Mouse (Mus musculus) heart, embryonic 10.5 days (tissue): ENCODE measurements at regions not wholly inside any gene's neighbourhood (a gene's known extent, or its start where the extent isn't known, plus 50 kb on each side); places are given as distances from the start of the nearest gene placed in this dataset.

Source experiments
- DNase-seq: peaks from one replicate; pipeline ENCODE4 v3.0.0-alpha.2; 2017; ENCODE audit warnings: low spot score
- H3K27ac ChIP-seq: fragments of 300-500 bp; sonication (generic); 2 replicates; pipeline ENCODE4 v1.5.1; 2016; ENCODE audit warnings: mild to moderate bottlenecking
- H3K27me3 ChIP-seq: fragments of 300-500 bp; sonication (generic); 2 replicates; pipeline ENCODE4 v1.6.1; 2016; ENCODE audit warnings: mild to moderate bottlenecking; ENCODE audit not compliant: poor library complexity, insufficient read depth, severe bottlenecking
- H3K36me3 ChIP-seq: fragments of 300-500 bp; sonication (generic); 2 replicates; pipeline ENCODE4 v1.6.1; 2016; ENCODE audit warnings: mild to moderate bottlenecking, moderate library complexity
- H3K4me1 ChIP-seq: fragments of 300-500 bp; sonication (generic); 2 replicates; pipeline ENCODE4 v1.6.1; 2016; ENCODE audit warnings: mild to moderate bottlenecking
- H3K4me3 ChIP-seq: fragments of 300-500 bp; sonication (generic); 2 replicates; pipeline ENCODE4 v1.5.1; 2016; ENCODE audit warnings: mild to moderate bottlenecking, moderate library complexity
- H3K9me3 ChIP-seq: fragments of 300-500 bp; sonication (generic); 2 replicates; pipeline ENCODE4 v1.6.1; 2016; ENCODE audit warnings: mild to moderate bottlenecking, moderate library complexity
- WGBS: fragments of 180-500 bp; shearing (Covaris S2); methylation state at CpG from one replicate; pipeline ENCODE4 v1.1.7; 2016; 5-methylcytosine and 5-hydroxymethylcytosine counted together

DNA sequence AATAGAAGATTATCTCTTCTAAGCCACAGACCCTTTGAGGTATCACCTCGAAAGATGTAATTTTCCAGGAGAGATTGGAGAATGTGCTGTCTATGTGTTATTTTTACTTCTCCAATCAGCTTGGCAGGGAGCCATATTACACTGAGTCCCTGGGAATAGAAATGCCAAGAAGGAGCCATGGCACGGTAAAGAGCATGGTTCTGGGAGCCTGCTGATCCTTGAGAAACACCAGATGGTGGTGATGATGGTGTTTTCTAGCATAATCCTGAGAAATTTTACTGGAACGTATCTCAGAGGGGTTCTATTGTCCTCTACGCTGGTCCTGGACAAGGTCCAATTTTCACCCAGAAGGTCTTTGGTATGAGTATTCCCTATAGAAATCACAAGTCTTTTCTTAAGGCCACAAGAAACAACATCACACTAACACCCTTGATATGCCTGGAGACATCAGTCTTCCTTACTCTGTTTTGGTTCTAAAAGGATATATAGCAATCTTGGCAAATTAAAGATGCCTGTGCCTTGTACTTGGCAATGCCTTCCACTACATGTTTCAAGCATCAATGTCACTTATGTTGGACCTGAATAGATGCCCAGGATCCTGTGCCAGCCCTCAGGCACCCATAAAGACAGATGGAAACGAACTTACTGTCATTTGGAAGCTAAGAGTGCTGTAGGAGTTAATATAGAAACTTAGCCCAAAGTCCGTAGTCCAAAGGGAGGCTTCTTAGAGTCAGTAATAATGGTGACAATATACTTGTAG, 1449.8 kb upstream of the Lrrc6 start:
- H3K36me3 ChIP-seq = no peaks in the 10 kb centered on the region
- 70% methylated on average over 6 of the region's 6 CpGs for WGBS
- DNase-seq = no peak
- H3K9me3 ChIP-seq = no peaks in the 10 kb centered on the region
- no peak overlapping the region for H3K27ac ChIP-seq
- H3K4me3 ChIP-seq = no peak overlapping the region
- no peaks in the 10 kb centered on the region for H3K4me1 ChIP-seq
- no peaks in the 10 kb centered on the region for H3K27me3 ChIP-seq

- H3K36me3 ChIP-seq = no peaks in the 10 kb centered on the region
- H3K27ac ChIP-seq = no peak overlapping the region
- no peaks in the 10 kb centered on the region for H3K4me1 ChIP-seq
- no peak for DNase-seq
- 87% methylated on average over 3 of the region's 3 CpGs for WGBS
- H3K4me3 ChIP-seq = no peak overlapping the region
- no peaks in the 10 kb centered on the region for H3K27me3 ChIP-seq
- H3K9me3 ChIP-seq = no peaks in the 10 kb centered on the region
Observed at GRCm38 (mm10) chr15:67944330-67945082, 1443.8 kb upstream of the Lrrc6 start.

GRCm38 (mm10) chr15:67943046-67943445, 1442.3 kb upstream of the Lrrc6 start:
- H3K4me3 ChIP-seq = no peak overlapping the region
- H3K27me3 ChIP-seq = no peaks in the 10 kb centered on the region
- H3K9me3 ChIP-seq = no peaks in the 10 kb centered on the region
- no peaks in the 10 kb centered on the region for H3K36me3 ChIP-seq
- no peak overlapping the region for H3K27ac ChIP-seq
- H3K4me1 ChIP-seq = no peaks in the 10 kb centered on the region
- no peak for DNase-seq

- no peak overlapping the region for H3K4me3 ChIP-seq
- H3K27ac ChIP-seq = no peak overlapping the region
- no peaks in the 10 kb centered on the region for H3K36me3 ChIP-seq
- H3K9me3 ChIP-seq = no peaks in the 10 kb centered on the region
- DNase-seq = no peak
- no peaks in the 10 kb centered on the region for H3K27me3 ChIP-seq
- H3K4me1 ChIP-seq = no peaks in the 10 kb centered on the region
- WGBS = 87% methylated on average over 1 of the region's 1 CpGs
Observed at GRCm38 (mm10) chr15:67940510-67940909, 1439.8 kb upstream of the Lrrc6 start.

- no peaks in the 10 kb centered on the region for H3K27me3 ChIP-seq
- DNase-seq = no peak
- no peaks in the 10 kb centered on the region for H3K36me3 ChIP-seq
- no peaks in the 10 kb centered on the region for H3K4me1 ChIP-seq
- H3K27ac ChIP-seq = no peak overlapping the region
- 72% methylated on average over 2 of the region's 2 CpGs for WGBS
- H3K9me3 ChIP-seq = no peaks in the 10 kb centered on the region
- no peak overlapping the region for H3K4me3 ChIP-seq
Observed at GRCm38 (mm10) chr15:67924885-67925284, 1424.2 kb upstream of the Lrrc6 start.

- DNase-seq = no peak
- Histone ChIP-seq H3K36me3 (no peaks in the 10 kb centered on the region), H3K4me3 (no peak overlapping the region), H3K27ac (no peak overlapping the region), H3K9me3 (no peaks in the 10 kb centered on the region), H3K4me1 (no peaks in the 10 kb centered on the region), H3K27me3 (no peaks in the 10 kb centered on the region)
- WGBS = 73% methylated on average over 2 of the region's 2 CpGs
Observed at GRCm38 (mm10) chr15:67907034-67907433, 1406.3 kb upstream of the Lrrc6 start.

DNA sequence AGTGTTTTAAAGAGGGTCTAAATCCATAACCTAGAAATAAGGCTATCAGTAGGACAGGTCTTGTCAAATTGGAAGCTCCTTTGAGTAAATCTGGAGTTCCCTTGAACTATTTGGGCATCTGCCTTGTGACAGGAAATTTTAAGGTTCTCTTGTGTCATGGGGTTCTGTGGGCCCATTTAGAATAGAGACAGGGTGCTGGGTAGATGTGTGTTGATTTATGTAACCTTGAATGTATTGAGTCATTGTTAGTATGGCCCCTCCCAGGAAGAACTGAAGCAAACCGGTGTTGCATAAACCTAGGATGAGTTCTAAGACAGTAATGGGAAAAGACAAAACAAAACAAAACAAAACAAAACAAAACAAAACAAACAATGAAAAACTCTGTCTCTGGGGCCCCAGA, 1404.6 kb upstream of the Lrrc6 start:
- Histone ChIP-seq H3K27ac (no peak overlapping the region), H3K27me3 (no peaks in the 10 kb centered on the region), H3K36me3 (no peaks in the 10 kb centered on the region), H3K4me1 (no peaks in the 10 kb centered on the region), H3K4me3 (no peak overlapping the region), H3K9me3 (no peaks in the 10 kb centered on the region)
- DNase-seq = no peak
- 86% methylated on average over 1 of the region's 1 CpGs for WGBS

- no peak overlapping the region for H3K4me3 ChIP-seq
- no peak overlapping the region for H3K27ac ChIP-seq
- no peaks in the 10 kb centered on the region for H3K4me1 ChIP-seq
- DNase-seq = no peak
- H3K27me3 ChIP-seq = no peaks in the 10 kb centered on the region
- H3K9me3 ChIP-seq = no peaks in the 10 kb centered on the region
- H3K36me3 ChIP-seq = no peaks in the 10 kb centered on the region
Observed at GRCm38 (mm10) chr15:67904646-67905045, 1403.9 kb upstream of the Lrrc6 start.

DNA sequence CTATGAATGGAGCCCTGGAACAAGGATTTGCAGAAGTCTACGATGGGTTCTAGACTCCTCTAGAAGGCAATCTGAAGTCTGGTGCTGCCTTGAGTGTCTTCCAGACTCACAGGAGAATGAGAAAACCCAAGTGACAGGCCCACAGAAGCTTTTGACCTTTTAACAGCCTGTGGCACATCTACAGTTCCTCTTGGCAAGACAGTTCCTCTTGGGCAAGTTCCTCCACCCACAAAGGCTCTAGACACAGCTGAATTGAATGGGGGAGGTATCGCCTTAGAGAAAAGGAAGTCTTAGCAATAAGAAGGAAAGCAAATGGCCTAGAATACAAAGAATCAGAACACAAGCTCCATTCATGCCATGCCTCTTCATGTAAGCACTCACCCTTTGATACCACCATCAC, 1402.3 kb upstream of the Lrrc6 start:
- no peaks in the 10 kb centered on the region for H3K36me3 ChIP-seq
- no peak for DNase-seq
- H3K4me3 ChIP-seq = no peak overlapping the region
- no peak overlapping the region for H3K27ac ChIP-seq
- no peaks in the 10 kb centered on the region for H3K27me3 ChIP-seq
- 86% methylated on average over 2 of the region's 2 CpGs for WGBS
- H3K4me1 ChIP-seq = no peaks in the 10 kb centered on the region
- no peaks in the 10 kb centered on the region for H3K9me3 ChIP-seq

DNA sequence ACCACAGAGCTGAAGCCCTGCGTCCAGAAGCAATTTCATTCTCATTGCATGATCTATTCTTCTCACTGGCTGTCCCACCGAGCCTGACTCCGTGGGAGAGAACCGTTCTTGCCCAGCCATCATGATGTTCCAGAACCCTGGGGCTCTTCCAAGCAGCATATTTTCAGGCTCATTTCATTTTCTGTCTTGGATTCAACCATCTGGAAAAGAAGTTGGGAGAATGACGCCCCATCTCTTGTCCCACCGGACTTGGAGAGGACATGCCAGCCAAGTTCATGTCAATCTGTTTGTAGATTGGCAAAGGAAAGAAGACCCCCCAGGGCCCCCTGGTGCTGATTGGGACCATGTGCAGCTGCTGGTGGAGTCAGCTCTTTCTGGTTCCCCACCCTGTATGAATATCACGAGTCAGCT, 1400.5 kb upstream of the Lrrc6 start:
- DNase-seq = no peak
- no peak overlapping the region for H3K4me3 ChIP-seq
- WGBS = 89% methylated on average over 7 of the region's 7 CpGs

DNA sequence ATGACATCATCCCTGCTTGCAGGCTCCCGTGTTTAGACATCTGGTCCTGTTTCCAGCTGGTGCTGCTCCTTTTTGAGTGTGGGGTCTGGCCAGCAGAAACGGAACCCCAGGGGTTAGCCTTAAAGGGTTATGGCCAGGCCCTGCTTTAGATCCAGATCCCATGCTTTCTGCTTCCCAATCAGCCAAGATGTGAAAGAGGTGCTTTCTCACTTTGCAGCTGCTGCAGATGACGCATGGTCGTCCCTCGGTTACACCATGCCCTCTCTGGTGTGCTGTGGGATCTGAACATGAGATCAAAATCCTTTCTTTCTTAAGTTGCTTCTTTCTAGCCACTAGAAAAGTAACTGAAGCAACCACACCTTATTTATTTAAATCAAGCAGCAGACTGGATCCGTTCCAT, 1399.1 kb upstream of the Lrrc6 start:
- Histone ChIP-seq H3K36me3 (no peaks in the 10 kb centered on the region), H3K4me3 (no peak overlapping the region), H3K4me1 (no peaks in the 10 kb centered on the region), H3K27me3 (no peaks in the 10 kb centered on the region), H3K9me3 (no peaks in the 10 kb centered on the region), H3K27ac (no peak overlapping the region)
- DNase-seq = no peak
- 78% methylated on average over 6 of the region's 6 CpGs for WGBS

More for the DNA sequence above, 1400.5 kb upstream of the Lrrc6 start:
- no peaks in the 10 kb centered on the region for H3K27me3 ChIP-seq
- no peak overlapping the region for H3K27ac ChIP-seq
- no peaks in the 10 kb centered on the region for H3K9me3 ChIP-seq
- H3K4me1 ChIP-seq = no peaks in the 10 kb centered on the region
- no peaks in the 10 kb centered on the region for H3K36me3 ChIP-seq

GRCm38 (mm10) chr15:67898959-67899403, 1398.3 kb upstream of the Lrrc6 start:
- Histone ChIP-seq H3K9me3 (no peaks in the 10 kb centered on the region), H3K4me1 (no peaks in the 10 kb centered on the region), H3K36me3 (no peaks in the 10 kb centered on the region), H3K4me3 (no peak overlapping the region), H3K27ac (no peak overlapping the region), H3K27me3 (no peaks in the 10 kb centered on the region)
- no peak for DNase-seq
- WGBS = 89% methylated on average over 3 of the region's 3 CpGs

- 68% methylated on average over 3 of the region's 3 CpGs for WGBS
Observed at GRCm38 (mm10) chr15:67892066-67892465, 1391.4 kb upstream of the Lrrc6 start.

More at GRCm38 (mm10) chr15:67892066-67892465, 1391.4 kb upstream of the Lrrc6 start:
- H3K9me3 ChIP-seq = no peaks in the 10 kb centered on the region
- DNase-seq = no peak
- no peak overlapping the region for H3K4me3 ChIP-seq
- no peaks in the 10 kb centered on the region for H3K36me3 ChIP-seq
- H3K27me3 ChIP-seq = no peaks in the 10 kb centered on the region
- H3K4me1 ChIP-seq = no peaks in the 10 kb centered on the region
- no peak overlapping the region for H3K27ac ChIP-seq
